Mouse (Mus musculus): ENCODE data around the gene Itpr1.

GRCm38 (mm10) chr6:108397956-108398355 lies 185.1 kb downstream of the Itpr1 start:
- TF ChIP-seq CTCF (IDR thresholded peaks at IDR 0.05; ENCODE audit: low read depth, low read length) (no peak), GATA2 (IDR thresholded peaks at IDR 0.05; ENCODE audit: borderline replicate concordance, low read depth, low read length) (no peak), GATA1 (IDR thresholded peaks at IDR 0.05; ENCODE audit: borderline replicate concordance, low read length) (no peak)
